Mouse (Mus musculus): ENCODE results near the gene Fhad1.

GRCm38 (mm10) chr4:141917735-141918419, 97.0 kb downstream of the Fhad1 start:
- TF ChIP-seq CTCF (IDR thresholded peaks at IDR 0.05; ENCODE audit: low read depth, low read length) (no peak), EP300 (IDR thresholded peaks at IDR 0.05; ENCODE audit: insufficient read depth, low read depth, low read length) (no peak)

All from ES-Bruce4 (cell line).